Mouse (Mus musculus) lung, adult 18-20 months (tissue): ENCODE data around the gene Gm44965.

Experiments used
- DNase-seq, 2 experiments: peaks; one replicate each; pipeline ENCODE4 v3.0.0; 2022; ENCODE audit warnings: mixed read lengths in 2 of 2

Gene Gm44965

GRCm38 (mm10) chr6:48626984-48627383 lies 33.2 kb downstream of the Gm44965 start:
- DNase-seq, result peak; percentile 20 to 23

DNA sequence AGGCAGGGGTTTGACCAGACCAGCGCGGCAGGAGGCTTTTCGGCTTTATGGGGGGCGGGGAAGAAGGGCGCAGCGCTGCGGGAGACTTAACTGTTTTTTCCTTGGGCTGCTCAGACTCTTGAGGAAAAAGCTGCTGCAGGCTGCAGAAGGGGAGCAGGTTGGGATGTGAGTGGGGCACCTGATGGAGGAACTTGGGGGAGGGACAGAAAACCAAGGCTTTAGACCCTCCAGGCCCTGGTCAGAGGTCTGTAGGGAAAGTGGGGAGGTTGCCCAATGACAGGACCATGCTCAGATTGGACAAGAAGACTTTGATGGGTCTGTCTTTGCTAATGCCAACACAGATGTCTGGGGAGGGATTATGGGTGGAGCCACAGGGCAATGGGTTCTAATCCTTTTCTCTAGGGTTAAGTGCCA lies 33.8 kb downstream of the Gm44965 start:
- no peak for DNase-seq

DNA sequence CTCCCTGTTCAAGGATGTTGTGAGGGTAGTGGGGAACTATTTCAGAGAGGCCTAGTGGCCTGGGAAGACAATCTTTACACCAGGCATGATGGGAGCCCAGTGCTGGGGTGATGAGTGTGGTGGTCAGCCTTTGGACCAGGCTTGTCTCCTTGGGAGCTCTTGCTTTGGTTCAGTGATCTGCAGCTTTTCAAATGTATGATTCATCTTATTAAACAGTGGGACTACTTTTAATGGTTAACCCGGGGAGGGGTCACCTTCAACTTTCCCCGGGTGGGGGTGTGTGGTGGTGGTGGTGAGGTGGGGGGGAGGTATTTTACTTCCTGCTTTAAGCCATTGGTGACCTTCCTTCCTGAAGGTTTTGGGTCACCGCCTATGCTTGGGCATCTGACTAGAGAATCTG lies 34.6 kb downstream of the Gm44965 start:
- DNase-seq, result no peak

DNA sequence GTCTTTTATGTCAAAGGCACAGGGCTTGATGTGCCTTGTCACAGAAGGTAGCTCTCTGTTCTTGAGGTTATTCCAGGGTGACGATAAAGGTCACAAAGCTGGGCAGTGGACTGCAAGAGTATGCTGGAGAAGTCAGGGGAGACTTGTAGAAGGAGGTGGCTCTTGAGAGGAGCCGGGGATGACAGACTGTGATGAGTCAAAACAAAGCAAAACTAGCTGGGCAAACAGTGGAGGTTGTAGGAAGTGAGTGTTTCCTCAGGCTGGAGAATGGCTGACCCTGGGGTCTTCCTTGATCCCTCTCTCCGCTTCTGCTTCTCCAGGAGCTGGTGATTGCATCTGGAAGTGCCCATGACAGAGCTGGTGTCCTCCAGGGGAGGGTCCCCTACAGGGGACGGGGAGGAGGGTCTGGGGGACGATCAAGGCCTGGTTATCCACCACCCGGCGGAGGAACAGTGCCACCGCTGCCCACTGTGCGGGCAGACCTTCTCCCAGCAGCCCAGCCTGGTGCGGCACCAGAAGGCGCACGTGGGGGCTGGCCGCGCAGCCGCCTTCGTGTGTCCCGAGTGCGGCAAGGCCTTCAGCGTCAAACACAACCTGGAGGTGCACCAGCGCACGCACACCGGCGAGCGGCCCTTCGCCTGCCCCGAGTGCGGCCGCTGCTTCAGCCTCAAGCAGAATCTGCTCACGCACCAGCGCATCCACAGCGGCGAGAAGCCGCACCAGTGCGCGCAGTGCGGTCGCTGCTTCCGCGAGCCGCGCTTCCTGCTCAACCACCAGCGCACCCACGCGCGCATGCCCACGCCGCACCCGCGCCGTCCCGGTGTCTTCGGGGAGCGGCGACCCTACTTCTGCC lies 35.3 kb downstream of the Gm44965 start:
- DNase-seq, result no peak

DNA sequence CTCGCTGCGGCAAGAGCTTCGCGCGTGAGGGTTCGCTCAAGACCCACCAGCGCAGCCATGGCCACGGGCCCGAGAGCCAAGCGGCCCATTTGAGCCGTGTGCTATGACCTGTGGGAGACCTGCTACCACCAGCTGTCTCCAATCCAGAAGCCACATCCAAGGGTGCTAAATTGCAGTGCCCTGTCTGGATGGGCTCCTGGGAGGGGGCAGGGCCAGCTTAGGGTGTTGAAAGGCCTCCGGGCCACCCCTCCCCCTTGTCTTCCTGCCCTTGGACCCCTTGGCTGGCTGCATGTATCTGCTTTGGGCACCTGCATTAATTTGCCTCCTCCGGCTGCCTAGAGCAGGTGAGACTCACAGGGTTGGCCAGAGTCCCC lies 35.9 kb downstream of the Gm44965 start:
- no peak for DNase-seq

- no peak for DNase-seq
These were observed 37.1 kb downstream of the Gm44965 start for GRCm38 (mm10) chr6:48630831-48631230.

GRCm38 (mm10) chr6:48635105-48635504 lies 41.4 kb downstream of the Gm44965 start:
- no peak for DNase-seq

GRCm38 (mm10) chr6:48636515-48636914 lies 42.8 kb downstream of the Gm44965 start:
- no peak for DNase-seq

- no peak for DNase-seq
These were observed 44.2 kb downstream of the Gm44965 start for GRCm38 (mm10) chr6:48637811-48638500.

DNA sequence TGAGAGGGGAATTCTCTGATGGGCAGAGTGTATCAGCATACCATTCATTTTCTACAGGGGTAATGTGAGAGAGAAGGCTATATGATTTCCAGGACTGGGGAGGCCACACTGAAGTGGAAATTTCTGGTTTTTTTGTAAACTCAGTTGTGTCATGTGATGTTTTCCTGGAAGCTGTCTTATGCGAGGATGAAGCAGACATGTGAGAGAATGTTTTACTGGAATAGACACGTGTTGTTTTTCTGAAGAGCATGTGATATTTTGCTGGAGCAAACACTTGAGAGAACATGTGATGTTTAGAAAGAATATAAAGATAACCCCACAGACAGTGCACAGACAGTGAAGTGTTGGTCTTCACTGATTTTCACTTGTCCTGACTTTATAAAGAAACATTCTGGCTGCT lies 44.8 kb downstream of the Gm44965 start:
- DNase-seq, result no peak

GRCm38 (mm10) chr6:48641391-48641790 lies 47.6 kb downstream of the Gm44965 start:
- no peak for DNase-seq

GRCm38 (mm10) chr6:48642764-48643292 lies 49.1 kb downstream of the Gm44965 start:
- DNase-seq, result peak in 1 of 2 experiments; percentile 29

DNA sequence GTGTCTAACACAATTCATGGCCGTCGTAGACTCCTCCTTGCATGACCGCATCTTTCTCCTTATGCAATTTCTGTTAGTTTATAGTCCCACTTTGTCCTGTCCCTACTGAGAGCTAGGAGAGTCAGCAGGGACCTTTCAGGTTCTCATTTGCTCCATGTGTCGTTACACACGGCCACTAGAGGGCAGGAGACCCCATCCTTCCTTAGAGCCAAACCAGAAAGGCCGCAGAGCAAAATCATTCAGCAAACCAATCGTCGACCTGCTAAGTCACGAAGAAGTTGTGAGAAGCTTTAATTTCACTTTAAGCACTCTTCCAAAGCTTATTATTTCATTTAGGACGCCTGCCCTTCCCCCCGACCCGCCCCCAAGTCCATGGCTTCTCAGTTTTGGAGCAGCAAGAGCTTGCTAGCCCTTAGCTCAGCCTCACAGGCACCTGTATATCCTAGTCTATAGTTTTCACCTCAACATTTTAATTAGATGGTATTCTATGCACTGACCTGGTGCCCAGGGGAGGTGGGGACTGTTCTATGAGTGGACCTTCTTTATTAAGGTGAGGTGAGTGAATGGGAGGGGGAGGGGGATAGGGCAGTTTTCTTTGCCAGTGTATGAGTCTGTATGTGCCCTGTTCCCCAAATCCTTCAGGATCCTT lies 52.0 kb downstream of the Gm44965 start:
- DNase-seq, result peak; percentile 68 to 75

- DNase-seq, result no peak
These were observed 52.6 kb downstream of the Gm44965 start for GRCm38 (mm10) chr6:48646309-48646690.

DNA sequence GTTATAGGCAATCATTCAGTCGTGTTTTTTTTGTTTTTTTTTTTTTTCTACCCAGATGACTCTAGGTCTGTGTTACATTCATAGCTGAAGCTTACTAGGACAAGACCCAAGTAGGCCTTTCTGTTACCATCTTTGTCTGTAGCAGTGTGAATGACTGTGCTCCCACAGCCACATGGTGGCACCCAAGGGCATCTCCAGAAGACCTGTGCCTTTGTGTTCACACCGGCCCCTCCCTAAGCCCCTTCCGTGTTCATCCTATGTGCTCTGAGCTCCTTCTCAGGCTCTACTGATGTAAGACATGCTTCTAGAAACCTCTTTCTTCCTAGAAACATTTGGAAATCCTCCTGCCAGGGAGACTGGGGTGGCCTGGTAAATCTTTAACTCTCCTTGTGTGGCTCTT lies 53.3 kb downstream of the Gm44965 start, which contains the start of gene Gimap8:
Gene Gimap8 (plus strand): TSS at position 240 of the 400 bp plus-strand sequence.
- DNase-seq, result peak; percentile 77 to 79

- no peak for DNase-seq
These were observed 53.9 kb downstream of the Gm44965 start for GRCm38 (mm10) chr6:48647611-48648010.

GRCm38 (mm10) chr6:48648779-48649178 lies 55.0 kb downstream of the Gm44965 start:
- no peak for DNase-seq

- DNase-seq, result no peak
These were observed 56.3 kb downstream of the Gm44965 start for GRCm38 (mm10) chr6:48650041-48650440.

DNA sequence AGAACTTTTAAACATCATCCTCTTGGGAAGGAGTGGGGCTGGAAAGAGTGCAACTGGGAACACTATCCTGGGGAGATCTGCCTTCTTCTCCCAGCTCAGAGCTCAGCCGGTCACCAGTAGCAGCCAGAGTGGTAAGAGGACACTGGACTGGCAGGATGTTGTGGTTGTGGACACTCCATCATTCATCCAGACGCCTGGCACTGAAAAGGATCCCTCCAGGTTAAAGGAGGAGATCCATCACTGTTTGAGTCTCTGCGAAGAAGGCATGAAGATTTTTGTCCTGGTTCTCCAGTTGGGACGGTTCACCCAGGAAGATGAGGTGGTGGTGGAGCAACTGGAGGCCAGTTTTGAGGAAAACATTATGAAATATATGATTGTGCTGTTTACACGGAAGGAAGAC lies 65.0 kb downstream of the Gm44965 start:
- no peak for DNase-seq

- no peak for DNase-seq
These were observed 71.0 kb downstream of the Gm44965 start for GRCm38 (mm10) chr6:48664750-48665149.

GRCm38 (mm10) chr6:48665471-48665870 lies 71.7 kb downstream of the Gm44965 start:
- DNase-seq, result no peak

DNA sequence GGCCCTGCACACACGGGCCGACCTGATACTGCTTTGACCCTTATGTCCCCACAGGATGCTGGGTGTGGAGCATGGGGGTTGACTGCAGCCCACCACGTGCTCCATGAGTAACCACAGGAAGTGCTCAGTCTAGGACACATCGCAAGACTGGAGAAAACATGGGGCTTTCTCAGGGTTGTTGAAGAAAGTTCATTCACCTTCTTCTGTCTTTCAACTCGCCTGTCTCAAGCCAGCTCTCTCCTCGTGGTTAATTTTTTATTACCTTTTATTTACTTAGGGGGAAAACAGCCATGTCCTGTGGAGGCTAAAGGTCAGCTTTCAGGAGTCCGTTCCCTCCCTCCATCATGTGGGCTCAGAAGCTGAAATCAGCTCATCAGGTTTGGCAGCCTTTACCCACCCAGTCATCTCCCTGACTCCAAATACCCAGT lies 72.4 kb downstream of the Gm44965 start:
- no peak for DNase-seq

DNA sequence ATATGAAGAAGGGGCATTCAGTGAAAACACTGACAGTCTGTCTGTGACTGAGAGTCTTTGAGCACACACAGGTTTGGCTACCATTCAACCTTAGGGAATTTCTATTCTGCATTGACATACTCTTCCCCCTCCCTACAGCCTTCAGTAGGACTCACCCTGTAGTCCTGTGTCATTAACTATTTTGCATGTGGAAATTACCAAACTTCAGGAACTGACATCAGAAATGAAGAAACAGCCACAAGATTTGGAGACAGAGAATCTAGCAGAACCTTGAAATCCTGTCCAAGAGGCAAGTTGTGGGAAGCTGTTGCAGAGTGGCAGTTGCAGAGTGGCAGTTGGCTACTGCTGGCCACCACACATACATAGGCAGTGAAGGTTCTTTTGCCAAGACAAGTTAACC lies 74.3 kb downstream of the Gm44965 start:
- no peak for DNase-seq
